Mouse (Mus musculus): Measurements from ENCODE around the gene 3830403N18Rik. TPM values are rescaled to one million over a fixed set of nuclear protein-coding genes. Genes with fewer than 3 reads are reported as not detected.
"Not testable (repeated sequence)": the region's sequence is repeated elsewhere in the genome, so short reads cannot be mapped to it uniquely, and the experiment has no call there.

3830403N18Rik gene
- 1.5 to 1.9 TPM (median 1.8 TPM) in 3 replicates for total RNA-seq (2017)

- ATAC-seq (replicated peaks; ENCODE audit: insufficient number of reproducible peaks, low FRiP score, low TSS enrichment, poor library complexity, severe bottlenecking) = not testable (repeated sequence)
Observed at GRCm38 (mm10) chrX:56136336-56136909, at the start of gene 3830403N18Rik. 3830403N18Rik (plus strand) TSS chrX:56136572.

GRCm38 (mm10) chrX:56151396-56151795, 15.0 kb downstream of the 3830403N18Rik start:
- ATAC-seq (replicated peaks; ENCODE audit: insufficient number of reproducible peaks, low FRiP score, low TSS enrichment, poor library complexity, severe bottlenecking) = no peak

DNA sequence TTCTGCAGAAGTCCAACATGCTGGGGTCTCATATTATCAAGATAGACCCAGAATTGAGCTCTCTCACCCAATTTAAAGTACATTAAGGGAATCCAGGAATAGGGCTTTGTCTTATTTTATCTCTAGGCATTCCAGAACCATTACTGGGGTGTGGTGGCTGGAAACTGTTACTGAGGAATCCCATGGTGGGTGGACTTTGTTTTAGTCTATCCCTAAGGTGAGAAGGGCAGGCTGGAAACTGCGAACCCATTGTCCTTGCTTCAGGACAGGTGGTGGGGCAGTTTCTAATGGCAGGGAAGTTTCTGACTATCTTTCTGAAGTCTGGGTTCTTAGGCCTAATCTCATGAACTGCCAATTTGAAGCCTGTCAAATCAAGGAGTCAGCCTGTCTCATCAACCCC, 50.1 kb downstream of the 3830403N18Rik start:
- not testable (repeated sequence) for ATAC-seq (replicated peaks; ENCODE audit: insufficient number of reproducible peaks, low FRiP score, low TSS enrichment, poor library complexity, severe bottlenecking)

Other genes with a start within 250 kb of the 3830403N18Rik start
- not detected in 3 replicates for gene Gm773, start 76.3 kb downstream of the 3830403N18Rik start, total RNA-seq (2017)
- gene Zfp449, start 209.8 kb downstream of the 3830403N18Rik start, total RNA-seq (2017) = 0.29 TPM in 1 of 3 replicates, not detected in the others
- 0.19 TPM in 1 of 3 replicates, not detected in the others for gene Smim10l2a, start 238.0 kb downstream of the 3830403N18Rik start, total RNA-seq (2017)